Mouse (Mus musculus): ENCODE results near the gene Kcnh5.

GRCm38 (mm10) chr12:75175931-75176565, 1.1 kb downstream of the Kcnh5 start:
- TF ChIP-seq GATA1 (IDR thresholded peaks at IDR 0.05; ENCODE audit: low read length) (no peak), TAL1 (IDR thresholded peaks at IDR 0.05; ENCODE audit: low read length) (no peak)

Measured in erythroblast, embryonic 14.5 days (primary cell).